Mouse (Mus musculus): Measurements from ENCODE around the gene Rpl36al. TPM values are rescaled to one million over a fixed set of nuclear protein-coding genes. Genes with fewer than 3 reads are reported as not detected.

The Rpl36al gene
- polyA plus RNA-seq, 1 experiment = 360 TPM

GRCm38 (mm10) chr12:69143460-69143859 is 40.4 kb downstream of the Rpl36al start:
- WGBS = 53% methylated on average over 6 of the region's 6 CpGs
- H3K4me3 ChIP-seq (replicated peaks; ENCODE audit: insufficient read depth, low read depth, low read length) = no peak overlapping the region
- TF ChIP-seq POLR2A (IDR thresholded peaks at IDR 0.05; ENCODE audit: borderline replicate concordance, insufficient read depth, low read length) = no peak
- no peak for TF ChIP-seq CTCF (IDR thresholded peaks at IDR 0.05; ENCODE audit: borderline replicate concordance, insufficient read depth, low read depth, low read length)
- no peaks in the 10 kb centered on the region for H3K27me3 ChIP-seq (ENCODE audit: control insufficient read depth, insufficient read depth, low read length)
- no peaks in the 10 kb centered on the region for H3K4me1 ChIP-seq (ENCODE audit: control insufficient read depth, insufficient read depth, low read length)
- DNase-seq = no peak
- no peak overlapping the region for H3K27ac ChIP-seq (ENCODE audit: insufficient read depth, low read length)

DNA sequence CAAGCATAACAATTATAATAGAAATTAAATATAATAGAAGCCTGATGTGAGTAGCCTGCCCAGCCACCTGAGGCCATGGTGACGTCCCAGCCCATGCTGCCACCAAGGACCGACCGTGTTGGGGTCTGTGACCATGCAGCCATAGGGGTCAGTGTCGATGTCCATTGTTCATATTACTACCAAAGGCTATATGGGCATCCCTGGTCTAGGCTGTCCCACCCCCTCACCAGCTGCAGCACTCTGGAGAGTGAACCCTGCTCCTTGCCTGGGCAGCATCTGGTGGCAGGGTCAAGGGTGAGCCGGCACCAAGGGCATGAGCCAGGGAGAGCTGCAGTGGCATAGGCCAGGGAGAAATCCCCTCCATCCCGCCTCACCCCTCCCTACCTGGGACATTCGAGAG is 44.0 kb downstream of the Rpl36al start:
- WGBS = 92% methylated on average over 7 of the region's 7 CpGs
- no peak overlapping the region for H3K27ac ChIP-seq (ENCODE audit: insufficient read depth, low read length)
- H3K4me1 ChIP-seq (ENCODE audit: control insufficient read depth, insufficient read depth, low read length) = no peaks in the 10 kb centered on the region
- H3K4me3 ChIP-seq (replicated peaks; ENCODE audit: insufficient read depth, low read depth, low read length) = no peak overlapping the region
- TF ChIP-seq CTCF (IDR thresholded peaks at IDR 0.05; ENCODE audit: borderline replicate concordance, insufficient read depth, low read depth, low read length) = no peak
- no peak for DNase-seq
- no peaks in the 10 kb centered on the region for H3K27me3 ChIP-seq (ENCODE audit: control insufficient read depth, insufficient read depth, low read length)

- TF ChIP-seq CTCF (IDR thresholded peaks at IDR 0.05; ENCODE audit: borderline replicate concordance, insufficient read depth, low read depth, low read length) (no peak), POLR2A (IDR thresholded peaks at IDR 0.05; ENCODE audit: borderline replicate concordance, insufficient read depth, low read length) (no peak)
- no peak overlapping the region for H3K27ac ChIP-seq (ENCODE audit: insufficient read depth, low read length)
Measured at GRCm38 (mm10) chr12:69139201-69139600, 44.7 kb downstream of the Rpl36al start.

More at GRCm38 (mm10) chr12:69139201-69139600, 44.7 kb downstream of the Rpl36al start:
- H3K4me1 ChIP-seq (ENCODE audit: control insufficient read depth, insufficient read depth, low read length) = no peaks in the 10 kb centered on the region
- H3K27me3 ChIP-seq (ENCODE audit: control insufficient read depth, insufficient read depth, low read length) = no peaks in the 10 kb centered on the region
- H3K4me3 ChIP-seq (replicated peaks; ENCODE audit: insufficient read depth, low read depth, low read length) = no peak overlapping the region
- WGBS = 95% methylated on average over 3 of the region's 3 CpGs
- DNase-seq = no peak

Other genes with a start within 250 kb of the Rpl36al start
- gene Rps29, start 24.9 kb downstream of the Rpl36al start, polyA plus RNA-seq (2012; rRNA removed) = 1,000 and 1,063 TPM in 2 replicates
- gene Lrr1, start 15.3 kb downstream of the Rpl36al start, polyA plus RNA-seq (2012; rRNA removed) = 0.15 TPM in 1 of 2 replicates, not detected in the other
- 15.9 and 16.4 TPM in 2 replicates for gene Mgat2, start 74 bp upstream of the Rpl36al start, polyA plus RNA-seq (2012; rRNA removed)
- gene Gm49383, start 13.0 kb upstream of the Rpl36al start, polyA plus RNA-seq (2012; rRNA removed) = 2.0 and 3.2 TPM in 2 replicates
- 2.5 and 2.6 TPM in 2 replicates for gene Dnaaf2, start 14.3 kb upstream of the Rpl36al start, polyA plus RNA-seq (2012; rRNA removed)
- gene Gm49384, start 20.2 kb upstream of the Rpl36al start, polyA plus RNA-seq (2012; rRNA removed) = 4.4 and 4.5 TPM in 2 replicates
- 1.1 and 1.6 TPM in 2 replicates for gene Pole2, start 44.1 kb upstream of the Rpl36al start, polyA plus RNA-seq (2012; rRNA removed)
- gene Klhdc1, start 57.1 kb upstream of the Rpl36al start, polyA plus RNA-seq (2012; rRNA removed) = 10.2 and 11.5 TPM in 2 replicates
- 150 and 158 TPM in 2 replicates for gene Klhdc2, start 112.6 kb upstream of the Rpl36al start, polyA plus RNA-seq (2012; rRNA removed)
- gene Nemf, start 173.1 kb upstream of the Rpl36al start, polyA plus RNA-seq (2012; rRNA removed) = 42.6 and 43.8 TPM in 2 replicates
- 67.3 and 67.6 TPM in 2 replicates for gene Arf6, start 188.1 kb upstream of the Rpl36al start, polyA plus RNA-seq (2012; rRNA removed)
- gene Gm9887, start 188.4 kb upstream of the Rpl36al start, polyA plus RNA-seq (2012; rRNA removed) = 0.33 and 0.61 TPM in 2 replicates

Measured in cerebellum, adult 2 months (tissue).